Mouse (Mus musculus) megakaryocyte, embryonic 14.5 days (primary cell): ENCODE data around the gene Rapgef4.

Experiments used
- FLI1 ChIP-seq: IDR thresholded peaks from 2 replicates; pipeline ENCODE4 v1.6.1; 2012; ENCODE audit warnings: low read length, inconsistent platforms, mixed read lengths
- GATA1 ChIP-seq: IDR thresholded peaks from 3 replicates; pipeline ENCODE4 v1.6.1; 2012; ENCODE audit warnings: mixed read lengths, low read length, inconsistent platforms, borderline replicate concordance

DNA sequence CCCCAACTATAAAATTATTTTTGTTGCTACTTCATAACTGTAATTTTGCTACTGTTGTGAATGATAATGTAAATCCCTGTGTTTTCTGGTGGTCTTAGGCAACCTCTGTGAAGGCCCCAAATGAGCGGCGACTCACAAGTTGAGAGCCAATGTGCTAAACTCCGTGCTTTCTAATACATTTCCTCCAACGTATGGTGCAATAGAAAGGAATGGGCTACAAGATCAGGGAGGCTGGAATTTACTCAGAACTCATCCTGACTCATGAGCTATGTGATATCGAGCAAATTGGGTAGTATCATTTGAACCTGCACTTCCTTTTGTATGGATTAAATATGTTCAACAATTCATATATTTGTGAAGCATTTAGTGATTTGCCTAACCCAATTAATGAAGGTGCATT is 299.5 kb downstream of the Rapgef4 start:
- TF ChIP-seq GATA1 (no peak), FLI1 (no peak)
